Mouse (Mus musculus): Measurements from ENCODE around the gene Catsper2. TPM values are rescaled to one million over a fixed set of nuclear protein-coding genes. Genes with fewer than 3 reads are reported as not detected.

The Catsper2 gene
- total and polyA plus RNA-seq, 3 experiments = 3.4 to 4.2 (median 3.8) TPM

DNA sequence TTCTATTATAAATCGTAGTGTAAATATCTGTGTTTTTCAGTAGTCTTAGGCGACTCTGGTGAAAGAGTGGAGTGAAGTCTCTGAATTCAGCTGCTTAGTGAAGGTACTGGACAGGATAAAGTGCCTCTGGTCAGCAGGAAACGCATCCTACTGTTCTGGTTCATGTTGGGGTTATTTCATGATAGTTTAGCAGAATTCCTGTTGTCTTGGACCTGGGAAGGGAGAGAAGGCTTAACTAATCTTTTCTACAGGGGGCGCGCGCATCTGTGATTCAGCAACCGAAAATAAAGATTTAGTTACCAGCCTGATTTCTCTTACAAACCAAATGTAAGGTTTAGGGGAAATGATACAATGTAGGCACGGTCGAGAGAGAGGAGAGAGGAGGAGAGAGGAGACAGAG is 34.5 kb upstream of the Catsper2 start:
- DNase-seq = peak; percentile 41 to 47
- TF ChIP-seq POLR2A (IDR thresholded peaks at IDR 0.05; ENCODE audit: insufficient read depth, low read depth, low read length) (no peak), CTCF (IDR thresholded peaks at IDR 0.05) (peak; percentile 61)
- Histone ChIP-seq H3K4me3 (peak overlapping the region; percentile 66), H3K27ac (peak overlapping the region; percentile 99), H3K9ac (ENCODE audit: low read depth, low read length) (peak overlapping the region; percentile 75), H3K36me3 (ENCODE audit: control insufficient read depth, insufficient read depth, low read length) (peaks cover 18% of the 10 kb centered on the region), H3K4me1 (ENCODE audit: control insufficient read depth, insufficient read depth, low read length) (peaks cover 4% of the 10 kb centered on the region), H3K27me3 (ENCODE audit: control insufficient read depth, insufficient read depth, low read length) (no peaks in the 10 kb centered on the region), H3K79me2 (replicated peaks; ENCODE audit: control insufficient read depth, insufficient read depth, low read length) (peaks cover 4% of the 10 kb centered on the region)
- intact Hi-C loops (cut with DNase I) = loop anchor here (2.0 kb wide), 1 partner anchor 35 kb away; the partner anchor contains the start of genes Catsper2 and Pdia3
- 8% methylated on average over 9 of the region's 9 CpGs for WGBS

DNA sequence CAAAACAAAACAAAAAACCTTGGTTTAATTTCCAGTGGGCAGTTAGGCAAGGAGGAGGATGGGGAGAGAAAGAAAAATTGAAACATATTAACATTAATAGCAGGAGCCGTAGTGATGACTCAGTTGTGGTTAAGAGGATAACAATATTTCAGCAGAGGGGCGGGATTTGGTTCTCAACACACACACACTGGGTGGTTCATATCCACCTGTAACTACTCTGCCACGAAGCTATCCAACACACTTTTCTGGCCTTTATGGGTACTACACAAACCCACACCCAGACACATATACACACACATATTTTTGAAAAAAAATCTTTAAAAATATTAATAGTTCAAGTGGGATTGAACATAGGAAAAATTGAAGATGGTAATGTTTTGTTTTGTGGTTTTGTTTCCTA is 33.4 kb upstream of the Catsper2 start:
- H3K27ac ChIP-seq = no peak overlapping the region
- peaks cover 4% of the 10 kb centered on the region for H3K79me2 ChIP-seq (replicated peaks; ENCODE audit: control insufficient read depth, insufficient read depth, low read length)
- DNase-seq = no peak
- WGBS = 93% methylated on average over 3 of the region's 3 CpGs
- peaks cover 1% of the 10 kb centered on the region for H3K4me1 ChIP-seq (ENCODE audit: control insufficient read depth, insufficient read depth, low read length)
- H3K9ac ChIP-seq (ENCODE audit: low read depth, low read length) = no peak overlapping the region
- TF ChIP-seq CTCF (IDR thresholded peaks at IDR 0.05) (no peak), POLR2A (IDR thresholded peaks at IDR 0.05; ENCODE audit: insufficient read depth, low read depth, low read length) (no peak)
- intact Hi-C loops (cut with DNase I) = loop anchor here (2.0 kb wide), 1 partner anchor 32 kb away; no protein-coding TSS in a partner anchor
- H3K36me3 ChIP-seq (ENCODE audit: control insufficient read depth, insufficient read depth, low read length) = peaks cover 8% of the 10 kb centered on the region
- no peaks in the 10 kb centered on the region for H3K27me3 ChIP-seq (ENCODE audit: control insufficient read depth, insufficient read depth, low read length)
- no peak overlapping the region for H3K4me3 ChIP-seq

DNA sequence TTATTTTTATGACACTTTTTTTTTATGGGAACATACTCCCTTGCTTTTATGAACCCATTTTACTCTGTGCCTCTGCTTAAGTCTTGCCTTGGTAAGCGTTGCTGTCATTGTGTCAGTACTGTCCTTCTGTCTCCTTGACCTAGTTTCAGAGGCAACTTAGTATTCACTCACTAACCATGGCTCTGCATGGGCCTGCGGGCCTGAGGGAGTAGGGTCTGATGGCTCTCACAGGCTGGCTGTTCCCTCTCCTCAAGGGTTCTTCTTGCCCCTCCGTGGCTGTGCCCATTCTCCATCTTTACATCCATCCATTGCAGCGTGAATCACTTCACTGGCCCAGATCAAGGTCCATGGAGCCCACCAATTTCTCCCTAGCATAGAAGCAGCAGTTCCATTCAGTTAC is 32.9 kb upstream of the Catsper2 start:
- Histone ChIP-seq H3K36me3 (ENCODE audit: control insufficient read depth, insufficient read depth, low read length) (peaks cover 7% of the 10 kb centered on the region), H3K79me2 (replicated peaks; ENCODE audit: control insufficient read depth, insufficient read depth, low read length) (peaks cover 4% of the 10 kb centered on the region), H3K4me3 (no peak overlapping the region), H3K4me1 (ENCODE audit: control insufficient read depth, insufficient read depth, low read length) (peaks cover 3% of the 10 kb centered on the region), H3K27ac (no peak overlapping the region), H3K27me3 (ENCODE audit: control insufficient read depth, insufficient read depth, low read length) (no peaks in the 10 kb centered on the region), H3K9ac (ENCODE audit: low read depth, low read length) (no peak overlapping the region)
- DNase-seq = no peak
- TF ChIP-seq POLR2A (IDR thresholded peaks at IDR 0.05; ENCODE audit: insufficient read depth, low read depth, low read length) (no peak), EP300 (IDR thresholded peaks at IDR 0.05; ENCODE audit: insufficient read depth, low read depth, low read length) (no peak), CTCF (IDR thresholded peaks at IDR 0.05) (no peak)
- intact Hi-C loops (cut with DNase I) = loop anchor here (2.0 kb wide), 1 partner anchor 32 kb away; no protein-coding TSS in a partner anchor
- 86% methylated on average over 4 of the region's 4 CpGs for WGBS

DNA sequence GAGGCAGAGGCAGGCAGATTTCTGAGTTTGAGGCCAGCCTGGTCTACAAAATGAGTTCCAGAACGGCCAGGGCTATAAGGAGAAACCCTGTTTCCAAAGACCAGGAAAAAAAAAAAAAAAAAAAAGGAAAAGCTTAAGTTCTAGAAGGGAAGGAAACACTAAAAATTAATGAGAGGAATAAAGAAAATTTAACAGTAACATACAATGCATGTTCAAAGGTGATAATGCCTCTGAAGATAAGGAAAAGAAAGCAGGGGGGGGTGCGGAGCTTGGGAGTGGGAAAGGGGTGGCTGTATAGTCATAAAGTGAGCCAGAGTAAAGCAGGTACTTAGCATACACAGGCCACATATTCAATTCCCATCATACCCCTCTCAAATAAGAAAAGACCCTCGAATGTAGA is 31.5 kb upstream of the Catsper2 start:
- no peak overlapping the region for H3K4me3 ChIP-seq
- no peaks in the 10 kb centered on the region for H3K36me3 ChIP-seq (ENCODE audit: control insufficient read depth, insufficient read depth, low read length)
- H3K4me1 ChIP-seq (ENCODE audit: control insufficient read depth, insufficient read depth, low read length) = peaks cover 2% of the 10 kb centered on the region; the same call in 1 of the 2 replicates
- TF ChIP-seq CTCF (IDR thresholded peaks at IDR 0.05) = no peak
- no peak for TF ChIP-seq EP300 (IDR thresholded peaks at IDR 0.05; ENCODE audit: insufficient read depth, low read depth, low read length)
- no peak for TF ChIP-seq POLR2A (IDR thresholded peaks at IDR 0.05; ENCODE audit: insufficient read depth, low read depth, low read length)
- intact Hi-C loops (cut with DNase I) = no loop called here
- no peak for DNase-seq
- H3K79me2 ChIP-seq (replicated peaks; ENCODE audit: control insufficient read depth, insufficient read depth, low read length) = peaks cover 4% of the 10 kb centered on the region
- no peak overlapping the region for H3K9ac ChIP-seq (ENCODE audit: low read depth, low read length)
- no peak overlapping the region for H3K27ac ChIP-seq
- WGBS = 86% methylated on average over 3 of the region's 3 CpGs
- no peaks in the 10 kb centered on the region for H3K27me3 ChIP-seq (ENCODE audit: control insufficient read depth, insufficient read depth, low read length)

DNA sequence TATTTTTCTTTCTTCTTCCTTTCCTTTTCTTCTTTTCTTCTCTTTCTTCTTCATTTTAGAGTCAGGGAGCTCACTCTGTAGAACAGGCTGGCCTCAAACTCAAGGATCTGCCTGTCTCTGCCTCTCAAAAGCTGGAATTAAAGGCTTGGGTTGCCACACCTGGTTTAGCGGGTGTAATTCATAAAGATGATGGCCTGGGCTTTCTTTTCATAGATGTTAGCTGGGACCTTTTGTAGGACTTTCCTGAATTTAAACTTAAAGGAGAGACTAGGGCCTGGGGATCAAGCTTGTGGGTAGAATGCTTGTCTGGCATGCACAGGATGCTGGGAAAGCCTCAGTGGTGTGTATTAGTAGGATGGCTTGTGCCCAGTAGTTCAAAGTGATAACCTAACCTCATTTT is 30.6 kb upstream of the Catsper2 start, which contains the start of gene Ell3:
TSS of gene Ell3 (minus strand) at position 101 of the 400 bp plus-strand sequence.
- H3K4me3 ChIP-seq = no peak within 1 kb of the TSS; the same call in 1 of the 2 replicates
- no peaks in the 10 kb centered on the region for H3K27me3 ChIP-seq (ENCODE audit: control insufficient read depth, insufficient read depth, low read length)
- peaks cover 2% of the 10 kb centered on the region; the same call in 1 of the 2 replicates for H3K4me1 ChIP-seq (ENCODE audit: control insufficient read depth, insufficient read depth, low read length)
- no peak within 1 kb of the TSS for H3K9ac ChIP-seq (ENCODE audit: low read depth, low read length)
- no peaks in the 10 kb centered on the region for H3K36me3 ChIP-seq (ENCODE audit: control insufficient read depth, insufficient read depth, low read length)
- no peak within 1 kb of the TSS for H3K27ac ChIP-seq
- intact Hi-C loops (cut with DNase I) = no loop called here
- no peak for TF ChIP-seq POLR2A (IDR thresholded peaks at IDR 0.05; ENCODE audit: insufficient read depth, low read depth, low read length)
- TF ChIP-seq CTCF (IDR thresholded peaks at IDR 0.05) = no peak
- TF ChIP-seq EP300 (IDR thresholded peaks at IDR 0.05; ENCODE audit: insufficient read depth, low read depth, low read length) = no peak
- no peaks in the 10 kb centered on the region for H3K79me2 ChIP-seq (replicated peaks; ENCODE audit: control insufficient read depth, insufficient read depth, low read length)
- no peak for DNase-seq
- WGBS = 98% methylated on average over 1 of the region's 1 CpGs

DNA sequence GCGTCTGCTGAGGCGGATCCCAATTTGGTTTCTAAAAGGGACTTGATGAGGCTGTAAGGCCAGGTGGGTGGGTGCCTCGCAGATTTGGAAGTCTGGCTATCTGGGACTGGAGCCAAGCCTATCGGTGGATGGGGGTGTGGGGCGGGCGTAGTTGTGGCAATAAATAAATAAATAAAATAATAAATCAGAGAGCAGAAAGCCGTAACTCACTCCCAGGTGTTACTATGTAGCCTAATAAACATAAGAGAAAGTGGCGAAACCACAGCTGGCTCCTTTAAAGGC is 29.4 kb upstream of the Catsper2 start:
- H3K27ac ChIP-seq = no peak overlapping the region
- H3K4me1 ChIP-seq (ENCODE audit: control insufficient read depth, insufficient read depth, low read length) = peaks cover 2% of the 10 kb centered on the region; the same call in 1 of the 2 replicates
- no peak overlapping the region for H3K9ac ChIP-seq (ENCODE audit: low read depth, low read length)
- intact Hi-C loops (cut with DNase I) = no loop called here
- no peaks in the 10 kb centered on the region for H3K79me2 ChIP-seq (replicated peaks; ENCODE audit: control insufficient read depth, insufficient read depth, low read length)
- DNase-seq = no peak
- H3K27me3 ChIP-seq (ENCODE audit: control insufficient read depth, insufficient read depth, low read length) = no peaks in the 10 kb centered on the region
- 23% methylated on average over 8 of the region's 8 CpGs for WGBS
- no peak for TF ChIP-seq EP300 (IDR thresholded peaks at IDR 0.05; ENCODE audit: insufficient read depth, low read depth, low read length)
- no peaks in the 10 kb centered on the region; the same call in 1 of the 2 replicates for H3K36me3 ChIP-seq (ENCODE audit: control insufficient read depth, insufficient read depth, low read length)
- peak overlapping the region; percentile 51 for H3K4me3 ChIP-seq
